Mouse (Mus musculus): ENCODE results near the gene Tnfrsf13c.

Gene Tnfrsf13c

DNA sequence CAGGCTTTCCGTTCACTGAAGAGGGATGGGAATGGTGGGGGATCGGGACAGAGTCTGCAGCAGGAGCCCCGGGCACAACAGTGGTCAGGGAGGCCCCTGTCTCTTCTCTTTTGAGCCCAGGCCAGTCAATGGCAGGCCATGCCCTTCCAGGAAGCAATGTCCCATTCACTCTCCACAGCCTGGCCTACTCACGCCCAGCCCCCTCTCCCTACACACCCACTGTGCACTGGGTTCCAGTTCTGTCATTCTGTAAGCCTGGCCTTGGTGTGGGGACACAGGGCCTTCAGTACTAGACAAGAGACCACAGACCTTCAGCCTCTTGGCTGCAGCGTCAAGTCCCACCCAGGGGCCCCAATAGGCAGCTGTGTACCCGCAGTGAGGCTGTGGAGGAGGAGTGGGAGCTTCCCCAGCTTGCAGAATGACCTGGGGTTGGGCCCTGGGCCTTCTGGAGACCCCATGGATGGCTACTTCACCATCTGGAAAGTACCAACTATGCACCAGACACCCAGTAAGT is 6.0 kb upstream of the Tnfrsf13c start:
- no peak for DNase-seq (ENCODE audit: low spot score in 2 of 2)

DNA sequence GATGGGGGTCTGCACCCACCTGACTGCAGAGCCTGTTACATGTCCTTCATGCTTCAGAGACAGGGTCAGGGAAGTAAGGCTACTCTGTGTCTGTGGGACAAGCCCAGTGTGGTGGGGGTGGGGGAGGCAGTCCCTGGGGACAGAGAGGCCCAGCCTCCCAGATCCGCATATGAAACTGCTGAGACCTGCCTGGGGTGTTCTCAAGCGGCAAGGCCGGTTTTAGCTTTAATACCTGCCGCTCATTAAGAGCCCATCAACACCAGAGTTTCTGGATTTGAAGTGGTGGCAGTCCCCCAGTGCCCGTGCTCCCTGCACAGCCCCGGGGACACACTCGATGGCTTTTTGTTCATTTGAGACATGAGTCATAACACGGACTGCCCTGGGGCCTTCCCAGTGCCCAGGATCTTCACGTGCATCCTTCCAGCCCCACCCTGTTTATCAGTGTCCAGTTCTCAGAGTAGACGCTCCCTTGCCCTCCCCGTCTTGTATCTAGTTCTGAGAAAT is 5.4 kb upstream of the Tnfrsf13c start:
- no peak for DNase-seq (ENCODE audit: low spot score in 2 of 2)

DNA sequence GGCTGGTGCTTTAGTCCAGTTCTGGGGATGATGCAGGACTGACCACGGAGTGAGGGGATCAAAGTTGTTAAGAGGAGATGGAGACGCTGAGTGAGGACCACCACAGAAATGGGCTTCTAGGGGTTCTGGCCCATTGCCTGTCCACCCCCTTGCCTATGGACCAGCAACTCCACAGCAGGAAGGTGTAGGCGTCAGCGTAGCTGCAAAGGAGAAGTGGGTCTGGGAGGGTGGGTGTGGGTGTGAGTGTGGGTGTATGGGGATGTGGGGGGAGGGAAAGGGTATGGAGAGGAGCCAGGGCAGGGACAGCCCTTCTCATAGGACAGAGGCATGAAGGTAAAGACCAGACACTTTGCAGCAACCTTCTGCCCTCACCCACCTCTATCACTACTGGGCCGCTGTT is 1.6 kb upstream of the Tnfrsf13c start:
- DNase-seq (ENCODE audit: low spot score in 2 of 2), result no peak

DNA sequence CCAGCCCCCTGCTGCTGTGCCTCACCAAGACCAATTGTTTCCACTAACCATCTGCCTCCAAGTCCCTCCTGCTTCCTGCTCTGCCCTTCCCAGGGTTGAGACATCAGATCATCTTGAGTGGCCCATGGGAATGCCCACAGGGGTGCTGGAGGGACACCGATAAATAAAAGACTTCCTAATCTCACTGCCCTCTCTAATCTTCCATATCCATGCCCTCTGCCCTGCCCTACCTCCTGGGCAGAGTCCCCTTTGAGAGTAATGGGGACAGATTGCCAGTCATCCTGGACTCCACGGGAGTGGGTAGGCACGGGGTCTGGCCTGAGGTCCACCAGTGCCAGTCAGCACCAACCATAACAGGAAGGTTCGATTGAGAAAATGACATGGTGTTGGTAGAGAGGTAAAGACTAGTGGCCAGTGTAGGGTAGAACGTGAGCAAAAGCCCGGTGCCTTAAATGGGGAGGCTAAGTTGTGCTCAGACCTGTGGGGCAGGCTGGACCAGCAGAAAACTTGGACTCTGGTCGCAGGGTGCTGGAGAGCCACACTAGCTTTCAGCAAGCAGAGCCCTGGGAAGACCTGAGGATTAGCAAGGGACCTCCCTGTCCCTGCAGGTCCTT is 540 bp upstream of the Tnfrsf13c start:
- no peak for DNase-seq (ENCODE audit: low spot score in 2 of 2)

DNA sequence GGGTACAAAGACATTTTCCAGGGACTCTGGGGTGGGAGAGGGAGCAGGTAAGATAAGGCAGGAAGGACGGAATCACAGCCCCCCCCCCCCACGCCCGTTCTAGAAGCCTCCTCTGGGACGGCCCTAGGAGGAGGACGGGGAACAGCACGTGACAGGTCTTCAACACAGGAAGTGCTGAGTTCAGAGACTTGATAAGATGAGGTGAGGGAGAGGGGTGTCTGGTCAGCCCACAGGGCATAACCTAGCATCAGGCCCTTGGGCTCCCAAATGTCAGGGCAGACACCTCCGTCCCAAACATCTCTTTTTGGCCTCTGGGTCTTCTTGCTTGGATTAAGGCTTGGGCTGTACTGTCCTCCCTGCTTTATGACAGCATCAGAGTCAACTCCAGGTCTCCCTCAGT is 918 bp downstream of the Tnfrsf13c start:
- no peak for DNase-seq (ENCODE audit: low spot score in 2 of 2)

DNA sequence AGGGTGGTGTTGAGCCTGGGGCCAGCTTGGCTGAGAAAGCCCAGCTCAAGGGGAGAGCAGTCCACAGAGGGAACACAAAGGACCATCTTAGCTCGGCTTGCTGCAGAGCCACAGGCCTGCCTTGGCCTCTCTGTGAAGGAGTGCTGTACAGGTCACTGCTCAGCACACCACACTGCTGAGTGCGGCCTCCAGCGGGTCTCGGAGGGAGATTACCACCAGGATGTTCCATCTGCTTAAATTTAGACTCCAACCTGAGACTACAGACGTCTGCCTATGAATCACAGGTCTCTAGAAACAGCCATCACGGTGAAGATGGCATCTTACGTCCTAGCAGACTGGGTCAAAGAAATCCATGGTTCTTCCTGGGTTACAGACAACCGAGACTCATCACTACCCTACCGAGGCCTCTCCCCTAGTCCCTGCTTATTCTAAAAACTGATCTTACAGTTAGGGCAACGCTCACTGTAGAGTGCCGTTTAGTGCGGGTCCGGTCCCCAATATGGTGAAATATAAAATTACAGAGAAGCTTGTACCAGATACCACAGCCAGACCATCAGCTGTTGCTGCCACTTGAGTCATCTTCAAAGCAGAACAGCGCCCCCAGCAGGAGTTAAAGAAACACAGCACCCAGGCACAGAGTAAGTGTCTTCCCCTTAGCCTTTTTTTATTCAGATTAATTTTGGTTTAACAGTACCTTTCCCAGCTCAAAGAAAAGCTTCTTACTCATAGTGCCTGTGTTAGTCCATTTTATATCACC is 2.9 kb downstream of the Tnfrsf13c start:
- no peak for DNase-seq (ENCODE audit: low spot score in 2 of 2)

DNA sequence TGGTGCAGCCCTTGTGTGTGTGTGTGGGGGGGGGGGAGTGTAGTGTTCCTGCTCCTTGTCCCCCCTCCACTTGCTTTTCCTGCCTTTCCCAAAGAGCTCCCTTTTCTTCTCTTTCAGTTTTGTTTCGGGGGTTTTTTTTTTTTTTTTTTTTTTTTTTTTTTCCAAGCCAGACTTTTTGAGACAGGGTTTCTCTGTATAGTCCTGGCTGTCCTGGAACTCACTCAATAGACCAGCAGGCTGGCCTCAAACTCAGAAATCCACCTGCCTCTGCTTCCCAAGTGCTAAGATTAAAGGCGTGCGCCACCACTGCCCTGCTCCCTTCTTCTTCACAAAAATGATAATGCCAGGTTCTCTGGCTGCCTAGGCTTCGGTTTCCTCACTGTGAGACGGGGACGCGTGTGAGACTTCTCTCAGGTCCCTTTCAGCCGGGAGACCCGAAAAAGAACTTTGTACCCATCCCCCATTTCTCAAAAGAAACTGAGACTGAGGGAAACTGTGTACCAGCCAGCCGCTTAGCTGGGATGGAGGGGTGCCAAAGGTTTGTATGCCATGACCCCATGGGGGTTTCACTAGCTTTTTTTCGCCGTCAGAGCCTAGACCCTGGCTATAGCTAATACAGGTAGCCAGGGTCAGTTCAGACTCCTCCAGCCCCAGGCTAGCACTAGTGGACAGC is 4.0 kb downstream of the Tnfrsf13c start:
- DNase-seq (ENCODE audit: low spot score in 2 of 2), result no peak

DNA sequence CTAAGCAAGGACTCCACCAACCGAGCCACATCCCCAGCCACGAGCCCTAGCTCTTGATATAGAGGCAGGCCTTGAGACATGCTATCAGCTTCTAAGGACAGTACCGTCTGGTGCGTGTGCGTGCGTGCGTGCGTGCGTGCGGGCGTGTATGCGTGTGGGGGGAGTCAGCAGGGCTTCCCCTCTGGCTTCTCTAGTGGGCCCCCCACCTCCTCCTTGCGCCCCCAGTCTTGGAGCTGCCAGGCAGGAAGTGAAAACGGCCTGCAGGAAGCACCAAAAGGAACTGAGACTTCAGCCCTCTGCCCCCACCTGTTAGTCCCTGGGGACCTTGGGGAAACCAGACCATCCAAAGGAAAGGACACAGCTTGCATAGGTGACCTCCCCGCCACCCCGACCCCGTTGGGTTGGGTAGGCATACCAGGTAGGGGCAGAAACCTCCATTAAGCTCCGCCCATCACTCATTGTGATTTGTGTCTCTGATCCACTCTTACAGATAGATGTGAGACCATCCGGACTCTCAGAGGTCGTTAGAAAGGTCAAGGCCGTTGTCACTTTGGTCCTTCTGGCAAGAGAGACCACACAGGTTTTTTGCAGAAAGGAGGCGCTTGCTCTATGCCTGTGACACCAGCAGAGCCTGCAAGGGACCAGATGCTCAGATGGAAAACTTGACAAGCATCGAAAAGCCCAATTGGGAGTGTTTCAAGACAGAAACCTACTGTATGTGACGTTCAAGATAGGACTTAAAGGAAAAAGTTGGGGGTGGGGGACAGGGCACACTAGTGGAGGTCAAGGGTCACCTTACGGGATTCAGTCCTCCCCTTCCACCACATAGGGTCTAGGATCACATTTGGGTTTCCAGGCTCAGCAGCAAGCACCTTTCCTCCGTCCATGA is 5.1 kb downstream of the Tnfrsf13c start:
- no peak for DNase-seq (ENCODE audit: low spot score in 2 of 2)

DNA sequence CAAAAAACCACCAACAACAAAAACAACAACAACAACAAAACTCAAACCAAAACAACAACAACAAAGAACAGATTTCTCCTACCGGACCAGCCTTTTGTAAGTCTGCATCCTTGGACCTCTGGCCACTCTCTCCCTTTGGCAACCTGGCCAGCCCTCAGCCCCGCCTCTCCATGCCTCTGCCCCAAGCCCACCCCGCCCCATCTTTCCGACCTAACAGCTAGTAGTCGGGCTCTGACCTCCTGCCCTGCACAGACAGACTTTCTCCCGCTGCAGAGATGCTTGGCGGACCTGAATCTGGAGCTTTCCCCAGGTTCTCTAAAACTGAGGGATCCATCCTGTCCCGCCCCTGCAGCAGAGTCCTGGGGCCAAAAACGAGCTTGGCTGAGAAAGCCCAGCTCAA is 6.2 kb downstream of the Tnfrsf13c start:
- no peak for DNase-seq (ENCODE audit: low spot score in 2 of 2)

DNA sequence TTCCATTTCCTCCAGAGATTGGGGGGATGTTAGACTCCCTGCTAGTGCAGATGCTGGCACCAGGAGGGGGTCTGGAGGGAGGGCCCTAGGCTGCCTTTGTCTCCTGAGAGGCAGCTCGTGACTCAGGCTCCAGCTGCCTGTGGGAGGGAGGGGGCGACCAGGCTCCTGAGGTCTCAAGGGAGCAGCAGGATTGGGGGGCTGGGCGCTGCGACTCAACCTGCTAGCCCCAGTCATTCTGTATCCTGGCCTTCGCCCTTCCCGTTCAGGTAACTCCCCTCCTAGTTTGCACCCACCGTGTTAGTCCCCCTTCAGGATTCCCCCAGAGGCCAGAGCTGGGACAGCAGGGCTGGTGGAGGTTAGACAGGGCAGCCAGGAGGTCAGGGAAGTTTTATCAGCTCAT is 7.1 kb downstream of the Tnfrsf13c start:
- DNase-seq (ENCODE audit: low spot score in 2 of 2), result no peak

DNA sequence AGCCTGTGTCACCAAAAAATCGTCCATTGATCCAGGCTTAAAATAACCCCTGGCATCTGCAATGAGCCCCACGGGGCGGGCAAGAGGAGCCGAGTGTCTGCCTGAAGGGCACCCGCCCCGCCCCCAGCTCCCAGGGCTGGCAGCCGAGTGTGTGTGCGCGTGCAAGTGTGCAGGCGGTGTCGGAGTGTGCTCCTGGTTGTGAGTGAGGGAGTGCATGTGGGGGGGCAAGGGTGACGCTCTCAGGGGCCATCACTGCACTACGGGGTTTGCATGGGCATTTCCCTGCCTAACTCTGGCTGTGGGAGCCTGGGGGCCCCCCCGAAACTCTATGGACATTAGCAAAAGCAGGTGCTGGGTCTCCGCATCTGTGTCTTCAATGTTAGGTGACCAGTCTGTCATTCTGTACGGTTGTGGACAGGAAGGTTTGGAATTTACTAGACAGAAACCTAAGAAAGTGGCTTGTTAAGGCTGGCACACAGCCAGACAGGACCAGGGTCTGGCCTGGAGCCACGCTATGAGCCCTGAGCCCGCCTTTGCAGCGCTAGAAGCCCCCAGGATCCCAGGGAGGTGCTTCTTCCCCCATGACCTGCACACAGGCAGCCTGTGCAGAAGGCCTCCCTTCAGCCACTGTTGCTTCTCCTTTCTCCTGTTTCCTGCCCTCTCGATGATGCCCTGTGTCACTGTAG is 7.9 kb downstream of the Tnfrsf13c start:
- no peak for DNase-seq (ENCODE audit: low spot score in 2 of 2)

DNA sequence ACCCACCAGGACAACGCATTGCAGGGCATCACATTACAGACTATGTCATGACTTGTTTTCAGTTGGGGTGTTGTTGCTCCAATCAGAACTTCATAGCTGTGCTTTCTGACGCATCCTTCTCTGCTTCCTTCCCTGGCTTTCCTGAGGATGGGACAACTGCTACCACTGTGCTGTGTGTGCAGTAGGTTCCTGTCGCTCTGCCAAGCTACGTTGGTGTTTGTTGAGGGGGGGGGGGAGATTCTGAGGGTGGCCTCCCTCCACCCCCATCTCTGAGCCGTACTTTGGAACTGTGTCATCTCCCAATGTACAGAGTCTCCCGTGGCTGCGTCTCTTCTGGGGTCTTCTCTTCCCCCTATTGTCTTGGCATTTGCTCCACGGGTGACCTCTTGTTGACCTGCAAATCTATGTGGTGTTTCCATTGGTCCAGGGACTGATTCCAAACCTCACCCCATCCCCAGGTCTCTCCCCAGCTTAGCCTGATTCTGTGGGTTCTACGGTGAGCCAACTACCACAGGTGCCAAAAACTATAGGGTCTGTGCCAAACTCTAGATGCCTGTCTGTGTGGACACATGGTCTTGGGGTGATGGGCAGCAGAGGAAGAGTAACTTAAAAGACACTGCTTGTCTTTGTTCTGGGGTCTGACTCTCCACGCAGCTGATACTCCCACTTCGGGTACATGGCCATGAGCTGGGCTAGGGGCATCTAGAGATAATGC is 8.7 kb downstream of the Tnfrsf13c start:
- DNase-seq (ENCODE audit: low spot score in 2 of 2), result no peak

DNA sequence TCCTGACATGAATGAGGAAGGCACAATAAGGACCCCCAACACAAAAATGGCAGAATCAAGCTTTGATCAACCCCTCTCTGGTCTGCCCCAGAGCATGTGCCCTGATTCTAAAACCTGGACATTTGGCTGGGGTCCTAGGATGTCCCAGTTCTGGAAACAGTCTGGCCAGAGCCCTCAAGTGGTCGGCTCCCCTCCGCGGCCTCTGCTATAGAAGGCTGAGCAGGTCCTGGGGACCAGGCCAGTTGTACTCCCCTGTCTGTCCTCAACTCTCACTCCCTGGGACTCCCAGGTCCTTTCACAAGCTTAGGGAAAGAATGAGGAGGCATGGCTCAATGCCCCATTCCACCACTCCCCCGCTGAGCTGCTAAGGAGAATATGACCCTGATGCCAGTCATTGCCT is 10.9 kb downstream of the Tnfrsf13c start:
- DNase-seq (ENCODE audit: low spot score in 2 of 2), result no peak

DNA sequence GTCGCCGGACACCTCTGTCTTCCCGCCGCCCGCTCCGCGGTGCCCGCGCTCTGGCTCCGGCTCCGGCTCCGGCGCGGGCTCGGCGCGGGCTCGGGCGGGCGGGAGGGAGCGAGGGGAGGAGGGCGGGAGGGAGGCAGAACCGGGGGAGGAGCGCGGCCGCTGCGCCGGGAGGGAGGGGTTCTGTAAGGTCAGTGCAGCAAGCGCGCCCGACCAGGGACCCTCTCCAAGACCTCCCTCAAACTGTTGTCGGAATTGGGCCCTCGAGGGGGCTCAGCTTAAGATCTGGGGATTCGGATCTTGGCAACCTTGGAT is 11.5 kb downstream of the Tnfrsf13c start, which contains the start of gene Shisa8:
Shisa8 (minus strand) TSS at position 64 of the 312 bp plus-strand sequence.
- no peak for DNase-seq (ENCODE audit: low spot score in 2 of 2)

DNA sequence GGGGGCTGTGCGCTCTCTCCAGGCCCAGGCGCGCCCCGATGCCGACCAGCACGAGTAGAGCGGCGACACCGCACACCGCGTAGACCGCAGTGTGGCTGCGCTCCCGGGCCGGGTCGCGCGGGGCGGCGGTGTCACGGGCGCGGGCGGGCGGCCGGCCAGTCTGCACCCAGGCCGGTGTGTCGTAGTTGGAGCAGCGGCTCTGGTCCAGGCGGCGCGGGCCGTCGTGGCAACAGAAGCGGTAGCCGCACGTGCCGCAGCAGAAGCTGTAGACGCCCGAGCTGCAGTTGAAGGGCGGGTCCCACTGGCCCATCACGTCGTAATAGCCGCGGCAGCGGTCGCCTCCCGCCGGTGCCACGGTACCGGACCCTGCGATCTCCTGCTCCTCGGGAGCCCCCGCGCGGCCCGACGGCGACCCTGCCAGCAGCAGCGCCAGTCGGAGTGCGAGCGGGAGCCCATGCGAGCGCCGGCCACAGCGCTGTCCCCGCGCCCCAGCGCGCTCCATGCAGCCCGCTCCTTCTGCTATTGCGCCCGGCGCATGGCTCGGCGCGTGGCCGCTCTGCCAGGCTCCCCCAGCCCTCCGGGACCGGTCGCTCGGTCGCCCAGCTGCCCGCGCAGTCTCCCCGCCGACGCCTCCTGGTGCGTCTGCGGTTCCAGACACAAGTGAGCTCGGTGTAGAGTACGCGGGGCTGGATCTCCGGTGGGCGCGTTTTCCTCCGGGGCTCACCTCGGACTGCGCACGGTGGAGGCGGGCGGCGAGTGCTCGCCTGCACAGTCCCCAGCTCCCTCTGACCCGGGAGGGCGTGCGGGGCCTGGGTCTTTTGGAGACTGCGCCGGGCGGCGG is 12.0 kb downstream of the Tnfrsf13c start:
- DNase-seq (ENCODE audit: low spot score in 2 of 2), result no peak

DNA sequence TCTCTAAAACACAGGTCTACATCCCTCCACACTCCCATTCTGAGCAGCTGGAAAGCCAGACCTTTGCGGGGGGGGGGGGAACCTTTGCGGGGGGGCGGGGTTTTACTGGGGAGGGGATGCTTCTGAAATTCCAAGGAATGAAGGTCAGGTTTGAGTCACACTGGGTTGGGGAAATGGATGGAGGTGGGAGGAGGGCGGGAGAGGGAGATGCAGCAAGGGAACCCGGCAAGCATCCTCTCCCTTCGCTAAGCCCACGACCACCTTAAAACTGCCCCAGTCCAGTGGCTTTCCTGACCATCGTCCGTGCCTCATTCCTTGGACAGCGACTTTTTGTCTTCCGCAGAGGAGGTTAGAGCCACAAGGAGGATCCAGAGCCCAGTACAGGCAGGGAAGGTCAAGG is 12.9 kb downstream of the Tnfrsf13c start:
- no peak for DNase-seq (ENCODE audit: low spot score in 2 of 2)

DNA sequence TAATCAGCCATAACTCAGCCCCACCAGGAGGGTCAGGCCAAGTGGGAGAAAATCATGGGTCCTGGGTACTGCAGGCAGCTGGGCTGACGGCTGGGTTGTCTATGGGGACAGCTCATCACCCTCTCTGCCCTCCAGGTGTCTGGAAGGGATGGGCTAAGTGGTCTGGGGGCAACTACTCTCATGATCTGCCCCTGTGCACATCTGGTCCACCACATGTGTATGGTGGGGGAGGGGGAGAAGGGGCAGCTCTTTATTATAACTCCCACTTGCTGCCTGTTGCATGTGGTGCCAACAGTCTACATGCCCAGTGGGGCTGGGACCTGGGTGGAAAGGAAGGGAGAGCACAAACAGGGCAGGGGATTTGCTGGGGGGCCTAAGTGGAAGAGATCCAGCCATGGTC is 13.4 kb downstream of the Tnfrsf13c start:
- no peak for DNase-seq (ENCODE audit: low spot score in 2 of 2)

DNA sequence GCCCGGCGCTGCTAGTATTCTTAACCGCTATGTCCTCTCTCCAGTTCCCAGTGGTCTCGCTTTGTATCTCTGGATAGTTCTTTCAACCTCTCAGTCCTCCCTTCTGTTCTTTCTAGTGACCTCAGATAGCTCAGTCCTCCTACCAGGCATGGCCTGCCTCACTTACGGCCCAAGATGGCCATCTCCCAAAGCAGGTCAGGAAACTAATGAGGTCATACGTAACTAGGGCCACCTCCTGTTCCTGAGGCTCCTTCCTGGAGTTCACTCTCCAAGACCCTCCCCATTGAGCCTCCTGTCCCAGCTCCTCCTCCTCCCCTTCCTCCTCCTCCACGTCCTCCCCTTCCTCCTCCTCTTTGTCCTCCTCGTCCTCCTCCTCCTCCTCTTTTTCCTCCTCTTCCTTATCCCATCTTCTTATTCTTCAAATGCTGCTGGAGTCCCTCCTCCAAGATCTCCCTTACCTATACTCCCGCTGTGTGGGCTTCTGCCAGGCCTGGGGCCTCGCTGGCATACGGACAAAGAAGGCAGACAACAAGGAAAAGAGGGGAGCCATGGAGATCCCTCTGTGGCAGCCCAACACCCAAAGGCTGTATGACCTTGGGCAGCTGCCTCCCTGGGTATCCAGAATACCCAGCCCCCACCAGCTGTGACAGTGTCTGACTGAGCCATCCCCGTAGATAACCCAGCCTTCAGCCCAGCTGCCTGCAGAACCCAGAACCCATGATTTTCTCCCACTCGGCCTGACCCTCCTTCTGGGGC is 14.7 kb downstream of the Tnfrsf13c start:
- DNase-seq (ENCODE audit: low spot score in 2 of 2), result no peak

DNA sequence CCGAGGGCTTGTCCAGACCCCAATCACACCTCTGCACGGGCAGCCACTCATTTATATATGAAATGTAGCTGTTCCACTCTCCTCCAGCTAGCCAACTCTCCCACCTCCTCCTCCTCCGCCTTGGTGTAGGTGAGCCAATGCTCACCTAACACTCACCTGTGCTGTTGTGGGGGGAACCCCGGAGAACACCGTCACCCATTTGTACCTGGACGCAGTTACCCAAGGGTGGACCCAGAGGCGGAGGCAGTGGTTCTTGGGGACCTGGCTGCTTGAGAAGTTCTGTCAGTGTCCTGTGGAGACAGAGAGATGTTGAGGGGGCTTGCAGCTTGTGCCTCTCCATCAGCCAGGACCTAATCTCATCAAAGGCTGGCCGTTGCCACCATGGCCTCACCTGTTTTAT is 15.9 kb downstream of the Tnfrsf13c start:
- no peak for DNase-seq (ENCODE audit: low spot score in 2 of 2)
